Mouse (Mus musculus): ENCODE measurements at regions not wholly inside any gene's neighbourhood (a gene's known extent, or its start where the extent isn't known, plus 50 kb on each side); places are given as distances from the start of the nearest gene placed in this dataset.

DNA sequence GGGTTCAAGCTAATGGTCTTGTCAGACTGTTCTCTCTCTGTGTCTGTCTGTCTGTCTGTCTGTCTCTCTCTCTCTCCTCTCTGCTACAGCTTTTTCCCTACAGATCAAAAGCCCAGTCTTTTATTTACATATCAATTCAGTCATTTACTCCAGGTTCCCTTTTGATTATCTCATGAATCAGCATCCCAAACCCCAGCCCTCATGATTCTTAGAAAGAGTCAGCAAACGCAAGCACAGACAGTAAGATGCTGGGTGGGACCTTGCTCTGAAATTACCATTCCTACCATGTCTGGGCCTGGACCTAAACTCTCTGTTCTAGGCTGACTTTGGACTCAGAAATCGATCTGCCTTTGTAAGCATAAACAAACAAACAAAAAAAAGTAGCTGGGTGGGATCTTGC, 218.0 kb downstream of the Lrig3 start:
- intact Hi-C loops (cut with DNase I): no loop called here
- DNase-seq (ENCODE audit: extremely low spot score in 1 of 2, low spot score in 2 of 2): no peak
- no peak for TF ChIP-seq CTCF (IDR thresholded peaks at IDR 0.05)
- no peak overlapping the region for H3K27ac ChIP-seq
- H3K4me3 ChIP-seq: no peak overlapping the region

GRCm38 (mm10) chr10:126185410-126185809, 219.4 kb downstream of the Lrig3 start:
- Histone ChIP-seq H3K27ac (no peak overlapping the region), H3K4me3 (no peak overlapping the region)
- TF ChIP-seq CTCF (IDR thresholded peaks at IDR 0.05): no peak
- DNase-seq (ENCODE audit: extremely low spot score in 1 of 2, low spot score in 2 of 2): no peak
- intact Hi-C loops (cut with DNase I): no loop called here

- no peak overlapping the region for H3K27ac ChIP-seq
- no peak overlapping the region for H3K4me3 ChIP-seq
- intact Hi-C loops (cut with DNase I): no loop called here
- no peak for DNase-seq (ENCODE audit: extremely low spot score in 1 of 2, low spot score in 2 of 2)
- no peak for TF ChIP-seq CTCF (IDR thresholded peaks at IDR 0.05)
These were observed 220.1 kb downstream of the Lrig3 start for GRCm38 (mm10) chr10:126186086-126186485.

DNA sequence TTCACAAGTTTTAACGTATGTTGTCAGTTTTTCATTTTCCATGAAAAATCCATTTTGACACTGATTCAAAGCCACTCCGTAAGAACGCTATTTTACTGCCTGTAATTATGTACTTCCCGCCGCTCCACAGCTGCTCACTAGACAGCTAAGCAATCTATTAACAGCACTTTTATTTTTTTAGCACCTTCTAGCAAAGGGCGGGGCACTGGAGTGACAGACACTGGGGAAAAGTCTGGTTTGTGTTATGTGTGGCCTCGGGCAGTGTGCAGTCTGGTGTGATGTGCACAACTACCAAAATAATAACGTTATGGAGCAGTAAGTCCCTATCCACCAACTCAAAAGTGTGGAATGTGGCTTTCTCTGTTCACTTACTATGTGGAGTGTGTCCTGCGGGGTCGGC, 223.0 kb downstream of the Lrig3 start:
- Histone ChIP-seq H3K4me3 (no peak overlapping the region), H3K27ac (no peak overlapping the region)
- intact Hi-C loops (cut with DNase I): no loop called here
- no peak for TF ChIP-seq CTCF (IDR thresholded peaks at IDR 0.05)
- DNase-seq (ENCODE audit: extremely low spot score in 1 of 2, low spot score in 2 of 2): no peak
